Mouse (Mus musculus): Measurements from ENCODE around the gene Crb2. TPM values are rescaled to one million over a fixed set of nuclear protein-coding genes. Genes with fewer than 3 reads are reported as not detected.

Gene Crb2
- polyA plus RNA-seq, 1 experiment from 2014 or later = 20.5 TPM

- Histone ChIP-seq H3K27me3 (ENCODE audit: insufficient read depth, poor library complexity, severe bottlenecking) (peaks cover 38% of the 10 kb centered on the region), H3K9me3 (no peaks in the 10 kb centered on the region), H3K4me1 (replicated peaks) (peaks cover 57% of the 10 kb centered on the region), H3K27ac (no peak overlapping the region), H3K36me3 (no peaks in the 10 kb centered on the region), H3K4me3 (no peak overlapping the region)
- DNase-seq (ENCODE audit: low spot score) = no peak
- WGBS = 88% methylated on average over 8 of the region's 8 CpGs
Observed at GRCm38 (mm10) chr2:37769793-37770192, 6.3 kb upstream of the Crb2 start.

GRCm38 (mm10) chr2:37771618-37772285 is 4.3 kb upstream of the Crb2 start:
- WGBS = under 1% methylated on average over 18 of the region's 18 CpGs
- H3K4me3 ChIP-seq = peak overlapping the region; percentile 50
- H3K4me1 ChIP-seq (replicated peaks) = peaks cover 57% of the 10 kb centered on the region
- no peaks in the 10 kb centered on the region for H3K9me3 ChIP-seq
- H3K36me3 ChIP-seq = no peaks in the 10 kb centered on the region
- peaks cover 28% of the 10 kb centered on the region for H3K27me3 ChIP-seq (ENCODE audit: insufficient read depth, poor library complexity, severe bottlenecking)
- peak; percentile 87 for DNase-seq (ENCODE audit: low spot score)
- peak overlapping the region; percentile 85 for H3K27ac ChIP-seq

- DNase-seq (ENCODE audit: low spot score) = peak; percentile 87
- Histone ChIP-seq H3K27ac (peak overlapping the region; percentile 96; the same call in 1 of the 2 replicates), H3K36me3 (no peaks in the 10 kb centered on the region), H3K4me3 (no peak overlapping the region), H3K27me3 (ENCODE audit: insufficient read depth, poor library complexity, severe bottlenecking) (peaks cover 27% of the 10 kb centered on the region; the same call in 1 of the 2 replicates), H3K9me3 (no peaks in the 10 kb centered on the region), H3K4me1 (replicated peaks) (peaks cover 59% of the 10 kb centered on the region)
- WGBS = 9% methylated on average over 5 of the region's 5 CpGs
Observed at GRCm38 (mm10) chr2:37774571-37774970, 1.5 kb upstream of the Crb2 start.

GRCm38 (mm10) chr2:37776611-37777411 is 762 bp downstream of the Crb2 start:
- peak; percentile 44 for DNase-seq (ENCODE audit: low spot score)
- H3K4me1 ChIP-seq (replicated peaks) = peaks cover 72% of the 10 kb centered on the region

GRCm38 (mm10) chr2:37777958-37778720 is 2.1 kb downstream of the Crb2 start:
- Histone ChIP-seq H3K4me1 (replicated peaks) (peaks cover 81% of the 10 kb centered on the region), H3K27ac (peak overlapping the region; percentile 96), H3K4me3 (peak overlapping the region; percentile 79), H3K27me3 (ENCODE audit: insufficient read depth, poor library complexity, severe bottlenecking) (peaks cover 22% of the 10 kb centered on the region; the same call in 1 of the 2 replicates), H3K9me3 (no peaks in the 10 kb centered on the region), H3K36me3 (peaks cover 2% of the 10 kb centered on the region)
- 16% methylated on average over 10 of the region's 10 CpGs for WGBS
- DNase-seq (ENCODE audit: low spot score) = peak; percentile 85

More at GRCm38 (mm10) chr2:37776611-37777411, 762 bp downstream of the Crb2 start:
- peaks cover 22% of the 10 kb centered on the region; the same call in 1 of the 2 replicates for H3K27me3 ChIP-seq (ENCODE audit: insufficient read depth, poor library complexity, severe bottlenecking)
- no peaks in the 10 kb centered on the region for H3K9me3 ChIP-seq
- H3K4me3 ChIP-seq = peak overlapping the region; percentile 79
- 5% methylated on average over 20 of the region's 20 CpGs for WGBS
- H3K27ac ChIP-seq = peak overlapping the region; percentile 96
- no peaks in the 10 kb centered on the region for H3K36me3 ChIP-seq

GRCm38 (mm10) chr2:37780270-37780929 is 4.4 kb downstream of the Crb2 start:
- peaks cover 21% of the 10 kb centered on the region; the same call in 1 of the 2 replicates for H3K27me3 ChIP-seq (ENCODE audit: insufficient read depth, poor library complexity, severe bottlenecking)
- under 1% methylated on average over 14 of the region's 14 CpGs for WGBS
- peak overlapping the region; percentile 44 for H3K4me3 ChIP-seq
- peaks cover 22% of the 10 kb centered on the region for H3K36me3 ChIP-seq
- peaks cover 76% of the 10 kb centered on the region for H3K4me1 ChIP-seq (replicated peaks)
- peak overlapping the region; percentile 79 for H3K27ac ChIP-seq
- DNase-seq (ENCODE audit: low spot score) = peak; percentile 85
- no peaks in the 10 kb centered on the region for H3K9me3 ChIP-seq

- DNase-seq (ENCODE audit: low spot score) = no peak
- no peak overlapping the region for H3K4me3 ChIP-seq
- H3K27ac ChIP-seq = peak overlapping the region; percentile 79
- no peaks in the 10 kb centered on the region for H3K9me3 ChIP-seq
- H3K4me1 ChIP-seq (replicated peaks) = peaks cover 69% of the 10 kb centered on the region
- peaks cover 30% of the 10 kb centered on the region for H3K27me3 ChIP-seq (ENCODE audit: insufficient read depth, poor library complexity, severe bottlenecking)
- 12% methylated on average over 3 of the region's 3 CpGs for WGBS
- H3K36me3 ChIP-seq = peaks cover 33% of the 10 kb centered on the region
Observed at GRCm38 (mm10) chr2:37781421-37781820, 5.4 kb downstream of the Crb2 start.

GRCm38 (mm10) chr2:37782002-37782401 is 6.0 kb downstream of the Crb2 start:
- 10% methylated on average over 7 of the region's 7 CpGs for WGBS
- peak; percentile 36 for DNase-seq (ENCODE audit: low spot score)
- Histone ChIP-seq H3K4me3 (no peak overlapping the region), H3K36me3 (peaks cover 38% of the 10 kb centered on the region), H3K9me3 (no peaks in the 10 kb centered on the region), H3K27ac (peak overlapping the region; percentile 79), H3K27me3 (ENCODE audit: insufficient read depth, poor library complexity, severe bottlenecking) (peaks cover 36% of the 10 kb centered on the region), H3K4me1 (replicated peaks) (peaks cover 67% of the 10 kb centered on the region)

GRCm38 (mm10) chr2:37784473-37784872 is 8.4 kb downstream of the Crb2 start:
- WGBS = 79% methylated on average over 5 of the region's 5 CpGs
- no peak overlapping the region for H3K4me3 ChIP-seq
- H3K27ac ChIP-seq = no peak overlapping the region
- H3K36me3 ChIP-seq = peaks cover 63% of the 10 kb centered on the region
- H3K4me1 ChIP-seq (replicated peaks) = peaks cover 44% of the 10 kb centered on the region
- no peaks in the 10 kb centered on the region for H3K9me3 ChIP-seq
- peaks cover 34% of the 10 kb centered on the region for H3K27me3 ChIP-seq (ENCODE audit: insufficient read depth, poor library complexity, severe bottlenecking)
- DNase-seq (ENCODE audit: low spot score) = no peak

- no peak for DNase-seq (ENCODE audit: low spot score)
- peak overlapping the region; percentile 20; the same call in 1 of the 2 replicates for H3K4me3 ChIP-seq
- 37% methylated on average over 52 of the region's 52 CpGs for WGBS
Observed at GRCm38 (mm10) chr2:37786461-37786860, 10.4 kb downstream of the Crb2 start.

GRCm38 (mm10) chr2:37788176-37788962 is 12.3 kb downstream of the Crb2 start:
- Histone ChIP-seq H3K4me1 (replicated peaks) (peaks cover 16% of the 10 kb centered on the region), H3K9me3 (no peaks in the 10 kb centered on the region), H3K4me3 (no peak overlapping the region), H3K27me3 (ENCODE audit: insufficient read depth, poor library complexity, severe bottlenecking) (peaks cover 54% of the 10 kb centered on the region), H3K36me3 (peaks cover 98% of the 10 kb centered on the region), H3K27ac (no peak overlapping the region)
- DNase-seq (ENCODE audit: low spot score) = no peak
- 83% methylated on average over 7 of the region's 7 CpGs for WGBS

More at GRCm38 (mm10) chr2:37786461-37786860, 10.4 kb downstream of the Crb2 start:
- Histone ChIP-seq H3K36me3 (peaks cover 83% of the 10 kb centered on the region), H3K4me1 (replicated peaks) (peaks cover 24% of the 10 kb centered on the region), H3K27ac (no peak overlapping the region), H3K9me3 (no peaks in the 10 kb centered on the region), H3K27me3 (ENCODE audit: insufficient read depth, poor library complexity, severe bottlenecking) (peaks cover 39% of the 10 kb centered on the region)

Measured in hindbrain, embryonic 10.5 days (tissue).